Mouse (Mus musculus) spleen, postnatal 0 days (tissue): ENCODE data around the gene Taf3. TPM values are rescaled to one million over a fixed set of nuclear protein-coding genes. Genes with fewer than 3 reads are reported as not detected.

Experiments
- polyA plus RNA-seq: library from polyadenylated mRNA; unstranded; fragments of >200 nt; fragmentation: Nextera tagmentation; extraction: Ambion mirVana; gene quantifications from 2 replicates; pipeline ENCODE4 v1.2.1, GENCODE M21; 2015

Gene Taf3
- 8.4 and 9.1 TPM in 2 replicates for polyA plus RNA-seq

DNA sequence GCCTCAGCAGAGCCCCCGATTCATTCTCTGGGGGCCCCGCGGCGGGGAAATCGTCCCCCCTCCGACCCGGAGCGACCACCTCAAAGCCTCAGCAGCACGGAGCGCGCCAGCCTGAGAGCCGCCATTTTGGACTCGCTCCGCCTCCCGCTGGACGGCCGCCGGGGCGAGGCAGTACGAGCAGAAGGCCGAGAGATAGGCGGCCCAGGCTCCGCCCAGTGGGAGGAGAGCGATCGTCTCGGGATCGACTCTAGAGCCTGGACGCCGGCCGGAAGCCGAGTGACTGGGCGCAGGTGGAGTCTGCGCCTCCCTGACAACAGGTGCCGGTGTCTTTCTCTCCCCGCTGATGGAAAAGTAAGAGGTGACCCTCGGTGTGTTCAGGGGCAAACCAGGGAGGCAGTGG, at the start of gene Taf3:
TSS of gene Taf3 (minus strand) at position 136 of the 400 bp plus-strand sequence.

GRCm38 (mm10) chr2:10080310-10081010, 32.1 kb upstream of the Taf3 start, which contains the start of the genes Atp5c1 and Kin:
Atp5c1 (minus strand) TSS chr2:10080510.
Kin (plus strand) TSS chr2:10080593.

GRCm38 (mm10) chr2:9889651-9890183, 158.7 kb downstream of the Taf3 start, which contains the start of gene Gata3:
Gata3 (minus strand) TSS chr2:9890034.

GRCm38 (mm10) chr2:9888913-9889650, 159.3 kb downstream of the Taf3 start, which contains the start of gene 9230102O04Rik:
9230102O04Rik (minus strand) TSS chr2:9889540.

DNA sequence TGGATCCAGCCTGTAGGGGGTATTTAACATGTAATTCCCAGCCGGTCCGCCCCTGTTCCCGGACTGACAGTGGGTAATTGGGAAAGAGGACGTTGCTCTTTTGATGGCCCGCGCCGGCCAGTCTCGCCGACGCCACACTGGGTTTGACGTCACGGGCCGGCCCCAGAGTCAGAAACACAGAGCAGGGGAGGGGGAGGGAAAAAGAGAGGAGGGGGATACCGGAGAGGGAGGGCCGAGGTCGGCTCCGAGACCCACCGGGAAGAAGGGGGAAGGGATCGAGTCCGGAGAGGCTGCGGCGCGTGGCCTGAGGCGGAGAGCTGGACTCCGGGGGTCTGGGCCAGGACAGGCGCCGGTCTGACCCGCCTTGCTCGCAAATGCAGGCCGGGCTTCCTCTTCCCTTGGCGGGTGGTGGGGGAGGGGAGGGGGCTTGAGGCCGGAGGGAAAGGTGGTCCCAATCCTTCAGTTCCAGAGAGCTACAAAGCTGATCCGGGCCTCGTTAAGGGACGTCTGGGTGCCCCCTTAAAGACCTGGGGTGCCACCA, 167.3 kb downstream of the Taf3 start, which contains the start of gene 4930412O13Rik:
TSS of gene 4930412O13Rik (plus strand) at position 202 of the 541 bp plus-strand sequence.

Other genes with a start within 250 kb of the Taf3 start
- not detected in 2 replicates for gene 4930412O13Rik, start 167.3 kb downstream of the Taf3 start, polyA plus RNA-seq
- gene 9230102O04Rik, start 159.1 kb downstream of the Taf3 start, polyA plus RNA-seq: not detected in 2 replicates
- gene Gata3, start 158.6 kb downstream of the Taf3 start, polyA plus RNA-seq: 1.3 and 1.9 TPM in 2 replicates
- 326 and 330 TPM in 2 replicates for gene Atp5c1, start 31.9 kb upstream of the Taf3 start, polyA plus RNA-seq
- 22.7 and 23.5 TPM in 2 replicates for gene Kin, start 32.0 kb upstream of the Taf3 start, polyA plus RNA-seq
- 0.16 and 0.35 TPM in 2 replicates for gene Itih2, start 82.8 kb upstream of the Taf3 start, polyA plus RNA-seq
- gene Itih5, start 105.0 kb upstream of the Taf3 start, polyA plus RNA-seq: 2.9 and 5.1 TPM in 2 replicates